Mouse (Mus musculus) bone marrow macrophage, adult 2 months (primary cell): Measurements from ENCODE around the gene Ppp2r5d.

Source experiments
- CTCF ChIP-seq: IDR thresholded peaks from 2 replicates; pipeline ENCODE4 v1.5.1; 2012; ENCODE audit warnings: low read depth, mild to moderate bottlenecking, low read length, moderate library complexity
- POLR2A ChIP-seq: IDR thresholded peaks from 2 replicates; pipeline ENCODE4 v1.6.1; 2012; ENCODE audit warnings: mild to moderate bottlenecking, low read depth, low read length, borderline replicate concordance

DNA sequence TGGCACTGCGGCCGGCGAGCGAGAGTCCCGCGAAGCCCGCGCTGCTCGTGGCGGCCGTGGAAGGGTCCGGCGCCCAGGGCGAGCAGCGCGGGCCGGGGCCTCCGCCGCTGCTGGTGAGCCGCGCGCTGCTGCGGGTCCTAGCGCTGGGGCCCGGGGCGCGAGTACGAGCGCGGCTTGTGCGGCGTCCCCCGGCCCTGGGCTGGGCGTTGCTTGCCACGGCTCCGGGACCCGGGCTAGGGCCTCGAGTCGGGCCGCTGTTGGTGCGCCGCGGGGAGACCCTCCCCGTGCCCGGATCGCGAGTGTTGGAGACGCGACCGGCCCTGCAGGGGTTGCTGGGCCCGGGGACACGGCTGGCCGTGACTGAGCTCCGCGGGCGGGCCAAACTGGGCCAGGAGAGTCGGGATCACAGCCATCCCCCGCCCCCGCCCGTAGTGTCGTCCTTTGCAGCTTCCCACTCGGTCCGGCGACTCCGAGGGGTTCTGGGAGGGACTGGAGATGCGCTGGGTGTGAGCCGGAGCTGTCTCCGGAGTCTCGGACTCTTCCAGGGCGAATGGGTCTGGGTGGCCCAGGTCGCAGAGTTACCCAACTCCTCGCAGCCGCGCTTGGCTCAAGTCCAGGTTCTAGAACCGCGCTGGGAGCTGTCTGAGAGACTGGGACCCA is 6.8 kb upstream of the Ppp2r5d start:
- TF ChIP-seq POLR2A (no peak), CTCF (no peak)
